Mouse (Mus musculus) midbrain, embryonic 15.5 days (tissue): ENCODE data around the gene Acbd6. TPM values are rescaled to one million over a fixed set of nuclear protein-coding genes. Genes with fewer than 3 reads are reported as not detected.

Source experiments
- ATAC-seq: fragments of 200-750 bp; cut with Nextera tagmentation; replicated peaks from 2 replicates; pipeline ENCODE4 v1.8.0; 2017; ENCODE audit warnings: moderate TSS enrichment
- H3K27ac ChIP-seq: fragments of 300-500 bp; sonication (generic); 2 replicates; pipeline ENCODE4 v1.5.1; 2015; ENCODE audit warnings: mild to moderate bottlenecking, inconsistent platforms
- H3K27me3 ChIP-seq: fragments of 300-500 bp; sonication (generic); replicated peaks from 2 replicates; pipeline ENCODE4 v1.6.1; 2015; ENCODE audit warnings: inconsistent platforms
- H3K36me3 ChIP-seq: fragments of 300-500 bp; sonication (generic); replicated peaks from 2 replicates; pipeline ENCODE4 v1.6.1; 2015; ENCODE audit warnings: inconsistent platforms
- H3K4me1 ChIP-seq: fragments of 300-500 bp; sonication (generic); 2 replicates; pipeline ENCODE4 v1.6.1; 2015; ENCODE audit warnings: inconsistent platforms
- H3K4me2 ChIP-seq: fragments of 300-500 bp; sonication (generic); 2 replicates; pipeline ENCODE4 v1.6.1; 2015; ENCODE audit warnings: inconsistent platforms, mild to moderate bottlenecking, moderate library complexity
- H3K4me3 ChIP-seq: fragments of 300-500 bp; sonication (generic); 2 replicates; pipeline ENCODE4 v1.5.1; 2015; ENCODE audit warnings: mild to moderate bottlenecking, inconsistent platforms
- H3K9ac ChIP-seq: fragments of 300-500 bp; sonication (generic); 2 replicates; pipeline ENCODE4 v1.6.1; 2015; ENCODE audit warnings: mild to moderate bottlenecking, inconsistent platforms
- H3K9me3 ChIP-seq: fragments of 300-500 bp; sonication (generic); 2 replicates; pipeline ENCODE4 v1.6.1; 2016; ENCODE audit warnings: inconsistent platforms
- WGBS: fragments of 180-500 bp; shearing (Covaris S2); methylation state at CpG from one replicate; pipeline ENCODE4 v1.1.7; 2015; ENCODE audit warnings: mixed read lengths; 5-methylcytosine and 5-hydroxymethylcytosine counted together
- polyA plus RNA-seq: library from polyadenylated mRNA; unstranded; fragments of >200 nt; fragmentation: Nextera tagmentation; extraction: Ambion mirVana; gene quantifications from 2 replicates; pipeline ENCODE4 v1.2.1, GENCODE M21; 2015

Acbd6 gene
- polyA plus RNA-seq, 1 experiment from 2014 or later = 93.8 TPM

- H3K27me3 ChIP-seq = no peaks in the 10 kb centered on the region
- H3K9me3 ChIP-seq = no peaks in the 10 kb centered on the region
- peaks cover 35% of the 10 kb centered on the region for H3K4me1 ChIP-seq
- H3K4me3 ChIP-seq = no peak overlapping the region
- ATAC-seq = peak; percentile 64
- WGBS = 68% methylated on average over 19 of the region's 19 CpGs
- H3K4me2 ChIP-seq = 0 out of 2 replicates have a peak overlapping the region, but pooled peaks have one; percentile 2
- H3K9ac ChIP-seq = no peak overlapping the region
- no peaks in the 10 kb centered on the region for H3K36me3 ChIP-seq
- peak overlapping the region; percentile 31 for H3K27ac ChIP-seq
Observed at GRCm38 (mm10) chr1:155529120-155529963, 28.6 kb upstream of the Acbd6 start.

- Histone ChIP-seq H3K9me3 (no peaks in the 10 kb centered on the region), H3K36me3 (no peaks in the 10 kb centered on the region), H3K27ac (0 out of 2 replicates have a peak overlapping the region, but pooled peaks have one; percentile 22), H3K4me3 (no peak overlapping the region), H3K9ac (no peak overlapping the region), H3K4me1 (peaks cover 35% of the 10 kb centered on the region), H3K4me2 (no peak overlapping the region), H3K27me3 (no peaks in the 10 kb centered on the region)
- no peak for ATAC-seq
- WGBS = 37% methylated on average over 21 of the region's 21 CpGs
Observed at GRCm38 (mm10) chr1:155530561-155531457, 27.1 kb upstream of the Acbd6 start.

GRCm38 (mm10) chr1:155532396-155532795 is 25.5 kb upstream of the Acbd6 start:
- no peaks in the 10 kb centered on the region for H3K9me3 ChIP-seq
- H3K4me3 ChIP-seq = no peak overlapping the region
- peaks cover 28% of the 10 kb centered on the region for H3K4me1 ChIP-seq
- WGBS = 91% methylated on average over 5 of the region's 5 CpGs
- H3K36me3 ChIP-seq = no peaks in the 10 kb centered on the region
- H3K9ac ChIP-seq = no peak overlapping the region
- H3K27me3 ChIP-seq = no peaks in the 10 kb centered on the region
- H3K27ac ChIP-seq = no peak overlapping the region
- no peak for ATAC-seq
- no peak overlapping the region for H3K4me2 ChIP-seq

- 82% methylated on average over 9 of the region's 9 CpGs for WGBS
- no peaks in the 10 kb centered on the region for H3K27me3 ChIP-seq
- no peak overlapping the region for H3K9ac ChIP-seq
- H3K4me3 ChIP-seq = no peak overlapping the region
- no peak for ATAC-seq
- no peak overlapping the region for H3K27ac ChIP-seq
- H3K4me2 ChIP-seq = no peak overlapping the region
- H3K9me3 ChIP-seq = no peaks in the 10 kb centered on the region
- H3K4me1 ChIP-seq = peaks cover 21% of the 10 kb centered on the region
- no peaks in the 10 kb centered on the region for H3K36me3 ChIP-seq
Observed at GRCm38 (mm10) chr1:155532833-155533688, 24.9 kb upstream of the Acbd6 start.

- Histone ChIP-seq H3K4me2 (no peak overlapping the region), H3K27ac (no peak overlapping the region), H3K36me3 (no peaks in the 10 kb centered on the region), H3K27me3 (no peaks in the 10 kb centered on the region), H3K9ac (no peak overlapping the region), H3K4me3 (no peak overlapping the region), H3K4me1 (peaks cover 15% of the 10 kb centered on the region), H3K9me3 (no peaks in the 10 kb centered on the region)
- 76% methylated on average over 3 of the region's 3 CpGs for WGBS
- ATAC-seq = no peak
Observed at GRCm38 (mm10) chr1:155533689-155533965, 24.3 kb upstream of the Acbd6 start.

- ATAC-seq = 0 out of 2 replicates have a peak, but pooled peaks have one; percentile 48
- WGBS = 1% methylated on average over 2 of the region's 2 CpGs
- no peak overlapping the region for H3K9ac ChIP-seq
- H3K27me3 ChIP-seq = no peaks in the 10 kb centered on the region
- H3K27ac ChIP-seq = no peak overlapping the region
- no peaks in the 10 kb centered on the region for H3K9me3 ChIP-seq
- H3K4me2 ChIP-seq = no peak overlapping the region
- H3K4me3 ChIP-seq = no peak overlapping the region
- H3K4me1 ChIP-seq = no peaks in the 10 kb centered on the region
- H3K36me3 ChIP-seq = no peaks in the 10 kb centered on the region
Observed at GRCm38 (mm10) chr1:155537005-155537642, 20.8 kb upstream of the Acbd6 start.

- Histone ChIP-seq H3K27ac (no peak overlapping the region), H3K9me3 (no peaks in the 10 kb centered on the region), H3K27me3 (no peaks in the 10 kb centered on the region), H3K4me3 (no peak overlapping the region), H3K4me2 (no peak overlapping the region), H3K4me1 (no peaks in the 10 kb centered on the region), H3K9ac (no peak overlapping the region), H3K36me3 (no peaks in the 10 kb centered on the region)
- WGBS = 67% methylated on average over 7 of the region's 7 CpGs
- ATAC-seq = no peak
Observed at GRCm38 (mm10) chr1:155538006-155538405, 19.9 kb upstream of the Acbd6 start.

- Histone ChIP-seq H3K4me1 (peaks cover 34% of the 10 kb centered on the region), H3K9me3 (no peaks in the 10 kb centered on the region), H3K4me3 (peak overlapping the region; percentile 76), H3K27me3 (no peaks in the 10 kb centered on the region), H3K27ac (peak overlapping the region; percentile 83), H3K4me2 (peak overlapping the region; percentile 73), H3K36me3 (no peaks in the 10 kb centered on the region), H3K9ac (peak overlapping the region; percentile 87)
- WGBS = 58% methylated on average over 9 of the region's 9 CpGs
- peak; percentile 43; the same call in 1 of the 2 replicates for ATAC-seq
Observed at GRCm38 (mm10) chr1:155557642-155558011, 293 bp upstream of the Acbd6 start.

GRCm38 (mm10) chr1:155560021-155560420 is 2.1 kb downstream of the Acbd6 start:
- 83% methylated on average over 4 of the region's 4 CpGs for WGBS
- Histone ChIP-seq H3K4me3 (no peak overlapping the region), H3K27ac (no peak overlapping the region), H3K4me2 (peak overlapping the region; percentile 73; the same call in 1 of the 2 replicates), H3K9me3 (no peaks in the 10 kb centered on the region), H3K4me1 (peaks cover 34% of the 10 kb centered on the region), H3K27me3 (no peaks in the 10 kb centered on the region), H3K9ac (no peak overlapping the region), H3K36me3 (no peaks in the 10 kb centered on the region)
- no peak for ATAC-seq

GRCm38 (mm10) chr1:155560678-155561077 is 2.8 kb downstream of the Acbd6 start:
- no peak overlapping the region for H3K9ac ChIP-seq
- no peak overlapping the region for H3K4me3 ChIP-seq
- 88% methylated on average over 2 of the region's 2 CpGs for WGBS
- H3K36me3 ChIP-seq = 0 out of 2 replicates have a peak, but pooled peaks cover 5% of the 10 kb centered on the region
- H3K27me3 ChIP-seq = no peaks in the 10 kb centered on the region
- ATAC-seq = no peak
- no peak overlapping the region for H3K27ac ChIP-seq
- H3K4me1 ChIP-seq = peaks cover 34% of the 10 kb centered on the region
- no peaks in the 10 kb centered on the region for H3K9me3 ChIP-seq
- H3K4me2 ChIP-seq = peak overlapping the region; percentile 4; the same call in 1 of the 2 replicates

- ATAC-seq = no peak
- Histone ChIP-seq H3K9me3 (no peaks in the 10 kb centered on the region), H3K27ac (no peak overlapping the region), H3K27me3 (no peaks in the 10 kb centered on the region), H3K4me1 (peaks cover 34% of the 10 kb centered on the region), H3K4me3 (no peak overlapping the region), H3K4me2 (no peak overlapping the region), H3K36me3 (0 out of 2 replicates have a peak, but pooled peaks cover 7% of the 10 kb centered on the region), H3K9ac (no peak overlapping the region)
- 85% methylated on average over 6 of the region's 6 CpGs for WGBS
Observed at GRCm38 (mm10) chr1:155562206-155562605, 4.3 kb downstream of the Acbd6 start.
